Mouse (Mus musculus) hindlimb bud, embryonic 11.5 days (tissue): ENCODE data around the gene Tyk2.
A peak's percentile ranks its signal among the peaks of the same experiment; 100 is the strongest.

Experiments used
- DNase-seq: peaks from one replicate; pipeline ENCODE4 v3.0.0-alpha.2; 2012; ENCODE audit warnings: low read depth, low spot score; ENCODE audit errors: extremely low spot score

Tyk2 gene

GRCm38 (mm10) chr9:21131059-21131956, at the start of gene Tyk2:
Gene Tyk2, minus strand, starts transcription at chr9:21131243.
- peak; percentile 96 for DNase-seq

- no peak for DNase-seq
Measured at GRCm38 (mm10) chr9:21180841-21181240, 49.8 kb upstream of the Tyk2 start.

GRCm38 (mm10) chr9:21180402-21180801, 49.4 kb upstream of the Tyk2 start:
- DNase-seq, result no peak

GRCm38 (mm10) chr9:21172364-21172763, 41.3 kb upstream of the Tyk2 start:
- no peak for DNase-seq

- no peak for DNase-seq
Measured at GRCm38 (mm10) chr9:21169157-21169556, 38.1 kb upstream of the Tyk2 start.

GRCm38 (mm10) chr9:21168161-21169123, 37.4 kb upstream of the Tyk2 start:
- no peak for DNase-seq

GRCm38 (mm10) chr9:21167140-21168097, 36.4 kb upstream of the Tyk2 start:
- DNase-seq, result no peak

- no peak for DNase-seq
Measured at GRCm38 (mm10) chr9:21166516-21166915, 35.5 kb upstream of the Tyk2 start.

GRCm38 (mm10) chr9:21165952-21166451, 35.0 kb upstream of the Tyk2 start:
- no peak for DNase-seq

- no peak for DNase-seq
Measured at GRCm38 (mm10) chr9:21165041-21165951, 34.3 kb upstream of the Tyk2 start, which contains the start of gene Pde4a. Gene Pde4a, plus strand, starts transcription at chr9:21165714.

- no peak for DNase-seq
Measured at GRCm38 (mm10) chr9:21164072-21164471, 33.0 kb upstream of the Tyk2 start.

- no peak for DNase-seq
Measured at GRCm38 (mm10) chr9:21163086-21164050, 32.3 kb upstream of the Tyk2 start.

GRCm38 (mm10) chr9:21161209-21161909, 30.3 kb upstream of the Tyk2 start:
- no peak for DNase-seq

GRCm38 (mm10) chr9:21154787-21155186, 23.7 kb upstream of the Tyk2 start:
- no peak for DNase-seq

GRCm38 (mm10) chr9:21153833-21154232, 22.8 kb upstream of the Tyk2 start:
- no peak for DNase-seq

GRCm38 (mm10) chr9:21153331-21153730, 22.3 kb upstream of the Tyk2 start:
- DNase-seq, result no peak

GRCm38 (mm10) chr9:21152715-21153114, 21.7 kb upstream of the Tyk2 start:
- no peak for DNase-seq
